In the genomic region with DNA sequence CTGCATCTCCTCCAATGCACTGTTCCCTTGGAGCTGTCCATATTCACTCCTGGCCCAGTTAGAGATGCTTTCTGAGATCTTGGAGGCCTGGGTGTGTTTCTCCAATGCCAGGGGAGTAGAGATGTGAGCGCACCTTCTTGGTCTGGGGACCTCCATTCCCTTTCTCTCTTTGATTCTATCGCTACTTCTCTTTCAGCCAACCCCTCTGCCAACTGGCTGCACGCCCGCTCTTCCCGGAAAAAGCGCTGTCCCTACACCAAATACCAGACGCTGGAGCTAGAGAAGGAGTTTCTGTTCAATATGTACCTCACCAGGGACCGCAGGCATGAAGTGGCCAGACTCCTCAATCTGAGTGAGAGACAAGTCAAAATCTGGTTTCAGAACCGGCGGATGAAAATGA, we compare ENCODE assay signal across 18 mouse cellular contexts. TPM values are rescaled to one million over a fixed set of nuclear protein-coding genes. Genes with fewer than 3 reads are reported as not detected.
"Had no signal": no experiment of that assay in that cellular context is flagged by ENCODE, and none has a peak within 500 bp of the region (broad histone marks: within the 10 kb centered on the region; RNA-seq: fewer than 3 reads in every experiment).

No protein-coding gene starts in this region.

- ATAC-seq: intestine, embryonic 15.5 days; lung, postnatal 0 days had no signal

- H3K9ac ChIP-seq: intestine, embryonic 15.5 days; liver, embryonic 15.5 days had no signal

- H3K4me1 ChIP-seq: liver, embryonic 15.5 days had no signal

- H3K27ac ChIP-seq: intestine, embryonic 15.5 days; left cerebral cortex, adult 2 months; limb, embryonic 10.5 days; liver, embryonic 15.5 days had no signal

- DNase-seq: lung, adult 2 months; lung, postnatal 36 days; midbrain, embryonic 14.5 days; retina, postnatal 1 day; right cerebral cortex, postnatal 4 days; spleen, adult 18-20 months; thymus, adult 18-20 months; thymus, postnatal 25 days had no signal

- H3K9me3 ChIP-seq: intestine, embryonic 15.5 days; limb, embryonic 10.5 days; liver, embryonic 15.5 days had no signal

- H3K4me3 ChIP-seq: intestine, embryonic 15.5 days; left cerebral cortex, adult 2 months; limb, embryonic 10.5 days; liver, embryonic 15.5 days; myocyte had no signal

- H3K36me3 ChIP-seq: intestine, embryonic 15.5 days; limb, embryonic 10.5 days; liver, embryonic 15.5 days had no signal

- H3K4me2 ChIP-seq: intestine, embryonic 15.5 days; liver, embryonic 11.5 days; liver, embryonic 15.5 days had no signal

RNA-seq across cellular contexts. Expression of a gene that starts 3.2 kb away (rescaled TPM):
- total RNA-seq: layer of hippocampus, postnatal 25 days; left cerebral cortex, adult 2 months; left cerebral cortex, postnatal 14 days; megakaryocyte progenitor cell, adult 5-6 weeks had no signal
- polyA plus RNA-seq: liver, embryonic 15.5 days; lung, adult 2 months; lung, postnatal 0 days; midbrain, embryonic 14.5 days had no signal

RNA-seq across cellular contexts. Expression of a gene that starts 7.3 kb away (rescaled TPM):
- total RNA-seq: layer of hippocampus, postnatal 25 days; left cerebral cortex, adult 2 months; left cerebral cortex, postnatal 14 days; megakaryocyte progenitor cell, adult 5-6 weeks had no signal
- polyA plus RNA-seq: liver, embryonic 15.5 days; midbrain, embryonic 14.5 days had no signal

RNA-seq across cellular contexts. Expression of a gene that starts 12.0 kb away (rescaled TPM):
- total RNA-seq: layer of hippocampus, postnatal 25 days; left cerebral cortex, adult 2 months; left cerebral cortex, postnatal 14 days; megakaryocyte progenitor cell, adult 5-6 weeks had no signal
- polyA plus RNA-seq: midbrain, embryonic 14.5 days had no signal

RNA-seq across cellular contexts. Expression of a gene that starts 17.8 kb away (rescaled TPM):
- total RNA-seq: layer of hippocampus, postnatal 25 days; left cerebral cortex, adult 2 months; left cerebral cortex, postnatal 14 days; megakaryocyte progenitor cell, adult 5-6 weeks had no signal
- polyA plus RNA-seq: midbrain, embryonic 14.5 days; myocyte had no signal

RNA-seq across cellular contexts. Expression of a gene that starts 28.7 kb away (rescaled TPM):
- total RNA-seq: layer of hippocampus, postnatal 25 days; left cerebral cortex, adult 2 months; left cerebral cortex, postnatal 14 days had no signal
- polyA plus RNA-seq: midbrain, embryonic 14.5 days; myocyte had no signal
